Mouse (Mus musculus) heart, adult 8-10 months (tissue): ENCODE results near the gene Fam221a. TPM values are rescaled to one million over a fixed set of nuclear protein-coding genes. Genes with fewer than 3 reads are reported as not detected.

Experiments
- DNase-seq: peaks from one replicate; pipeline ENCODE4 v3.0.0; 2022; ENCODE audit warnings: low spot score
- total RNA-seq, 4 experiments: library from RNA; stranded (reverse); gene quantifications; 2 replicates each; pipeline ENCODE4 v1.2.4; 2022

Gene Fam221a
- under 1 TPM in 3 of 4 experiments, not detected in 1; 0.37 to 0.82 (median 0.56) TPM for total RNA-seq

DNA sequence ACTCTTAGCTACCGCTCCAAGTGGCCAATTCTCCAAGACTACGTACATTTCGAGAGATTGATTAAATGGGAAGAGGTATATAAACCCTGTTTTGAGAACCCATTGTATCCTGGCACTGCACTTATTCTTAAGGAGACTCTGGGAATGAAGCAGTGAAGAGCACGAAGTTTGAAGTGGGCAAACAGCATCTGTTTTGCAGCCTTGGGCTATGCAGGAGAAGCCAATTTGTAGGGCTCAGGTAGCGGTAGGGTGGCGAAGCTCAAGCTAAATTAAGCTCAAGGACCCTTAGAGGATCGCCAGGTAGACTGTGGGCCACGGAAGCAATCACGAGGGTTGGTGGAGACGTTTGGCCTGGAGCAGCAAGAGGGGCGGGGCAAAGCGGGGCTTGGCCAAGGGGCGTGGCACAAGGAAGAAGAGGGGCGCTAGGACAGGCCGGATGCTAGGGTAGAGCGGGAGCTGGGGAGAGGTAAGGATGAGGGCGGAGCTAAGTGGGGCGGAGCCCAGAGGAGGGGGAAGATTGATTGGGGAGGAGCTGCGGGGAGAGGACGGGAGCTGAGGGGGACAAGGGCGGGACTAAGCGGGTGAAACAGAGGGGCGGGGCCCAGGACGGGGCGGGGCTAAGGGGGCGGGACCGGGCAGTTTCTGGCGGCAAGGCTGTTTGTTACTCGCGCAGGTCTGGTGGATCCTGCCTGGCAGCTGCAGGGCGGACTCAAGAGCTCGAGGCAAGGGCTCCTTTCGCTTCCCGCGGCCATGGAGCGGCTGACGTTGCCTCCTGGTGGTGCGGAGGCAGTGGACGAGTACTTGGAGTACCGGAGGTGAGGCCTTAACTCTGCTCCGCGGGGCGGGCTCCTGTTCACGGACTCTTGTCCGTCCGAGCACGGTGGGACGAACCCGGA lies at the start of gene Fam221a:
TSS of gene Fam221a (plus strand) at position 581 of the 896 bp plus-strand sequence.
- peak; percentile 82 for DNase-seq

DNA sequence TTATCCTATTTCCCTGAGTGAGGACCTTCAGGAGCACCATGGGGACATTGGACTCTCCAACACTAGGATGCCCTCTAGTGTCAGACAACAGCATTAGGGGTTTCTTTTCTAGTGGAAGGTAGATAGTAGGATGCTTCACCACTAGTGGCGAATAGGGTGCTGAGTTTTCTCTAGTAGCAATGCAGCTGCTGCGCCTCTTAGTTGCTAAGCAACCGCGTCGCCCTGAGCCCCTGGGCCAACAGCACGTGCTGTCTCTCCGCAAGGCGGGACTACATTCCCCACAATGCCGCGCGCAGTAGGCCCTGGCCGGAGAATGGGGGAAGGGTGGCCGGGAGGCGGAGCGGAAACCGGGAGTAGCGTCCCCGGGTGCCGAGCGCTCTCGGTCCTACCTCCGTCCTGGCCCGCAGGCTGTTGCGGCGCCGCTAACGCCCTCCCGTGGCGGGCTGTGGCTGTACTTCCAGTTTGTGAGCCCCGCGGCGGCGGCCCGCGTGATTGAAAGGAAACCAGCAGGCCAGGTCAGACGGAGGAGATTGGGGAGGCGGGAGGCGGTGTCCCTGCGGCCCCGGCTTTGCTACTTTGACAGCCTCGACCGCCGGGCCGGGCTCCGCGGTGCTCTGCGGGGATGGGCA lies 48.5 kb upstream of the Fam221a start, which contains the start of gene Ccdc126:
TSS of gene Ccdc126 (plus strand) at position 309 of the 629 bp plus-strand sequence.
- peak; percentile 98 for DNase-seq

GRCm38 (mm10) chr6:49319595-49320315 lies 47.8 kb upstream of the Fam221a start:
- no peak for DNase-seq

- no peak for DNase-seq
Observed at GRCm38 (mm10) chr6:49321341-49321740, 46.2 kb upstream of the Fam221a start.

- no peak for DNase-seq
Observed at GRCm38 (mm10) chr6:49322056-49322455, 45.5 kb upstream of the Fam221a start.

- DNase-seq, result no peak
Observed at GRCm38 (mm10) chr6:49322986-49323385, 44.6 kb upstream of the Fam221a start.

DNA sequence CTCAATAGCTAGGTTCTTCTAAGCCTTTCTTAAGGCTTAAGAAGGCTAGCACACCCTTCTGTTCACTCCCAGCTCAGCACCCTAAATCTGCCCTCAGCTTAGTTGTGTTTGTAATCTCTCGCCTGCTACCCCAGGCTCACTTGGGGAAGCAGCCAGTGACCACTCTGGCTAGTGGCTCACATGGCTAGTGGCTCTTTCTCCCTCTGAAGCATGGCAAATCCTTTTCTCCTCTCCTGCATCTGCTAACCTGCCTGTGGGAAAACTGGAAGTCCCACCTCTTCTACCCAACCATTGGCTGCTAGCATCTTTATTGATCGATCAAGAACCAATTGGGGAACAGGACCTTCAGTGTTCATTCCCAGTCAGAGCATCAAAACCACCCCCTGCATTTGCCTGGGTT lies 43.0 kb upstream of the Fam221a start:
- no peak for DNase-seq

DNA sequence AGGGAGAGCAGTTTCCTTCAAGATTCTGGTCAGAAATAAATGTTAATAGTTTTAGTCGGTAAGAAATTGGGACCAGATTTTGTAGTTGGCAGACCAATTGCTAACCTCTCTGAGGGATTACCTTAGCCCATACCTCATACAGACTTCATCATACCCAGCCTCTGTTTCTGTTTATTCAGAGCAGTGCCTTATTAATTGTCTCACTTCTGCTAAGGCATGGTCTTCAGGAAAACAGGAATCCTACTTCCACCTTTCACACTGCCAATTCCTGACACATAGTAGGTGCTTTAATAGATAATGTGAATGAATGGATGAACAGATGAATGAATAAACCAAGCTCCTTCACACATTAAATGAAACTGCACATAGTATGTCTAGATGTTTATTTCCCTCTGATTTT lies 42.2 kb upstream of the Fam221a start:
- DNase-seq, result no peak

- no peak for DNase-seq
Observed at GRCm38 (mm10) chr6:49326846-49327245, 40.7 kb upstream of the Fam221a start.

DNA sequence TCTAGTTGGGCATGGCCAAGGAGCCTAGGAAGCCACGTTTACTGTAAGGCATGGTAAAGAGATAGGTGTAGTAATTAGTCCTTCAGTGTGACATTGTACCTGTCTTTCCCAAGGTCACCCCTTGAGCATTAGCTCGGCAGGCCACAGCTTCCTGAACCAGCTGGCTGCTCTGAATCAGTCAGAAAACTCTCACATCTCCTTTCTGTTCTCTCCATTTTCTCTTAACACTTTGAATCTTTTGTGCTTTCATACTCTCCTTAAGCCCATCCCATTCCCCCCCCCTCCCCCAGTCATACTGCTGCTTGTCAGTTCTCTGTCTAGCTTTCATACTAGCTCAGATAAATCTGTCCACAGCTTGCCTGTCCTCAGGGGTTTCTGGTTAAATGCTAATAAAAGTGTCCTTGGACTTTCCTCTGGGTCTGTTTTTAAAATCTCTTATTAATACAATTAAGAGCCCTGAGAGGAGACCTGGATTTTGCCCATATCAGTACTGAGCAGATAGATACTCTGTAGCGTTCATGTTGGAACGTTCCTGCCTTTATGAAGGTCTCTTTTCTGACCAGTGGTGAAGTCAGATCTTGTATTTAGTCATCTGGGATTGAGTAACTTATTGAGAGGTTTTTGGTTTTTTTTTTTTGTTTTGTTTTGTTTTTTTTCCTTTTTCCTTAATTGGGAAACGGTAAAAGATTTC lies 36.0 kb upstream of the Fam221a start:
- no peak for DNase-seq

- no peak for DNase-seq
Observed at GRCm38 (mm10) chr6:49332060-49332370, 35.5 kb upstream of the Fam221a start.

DNA sequence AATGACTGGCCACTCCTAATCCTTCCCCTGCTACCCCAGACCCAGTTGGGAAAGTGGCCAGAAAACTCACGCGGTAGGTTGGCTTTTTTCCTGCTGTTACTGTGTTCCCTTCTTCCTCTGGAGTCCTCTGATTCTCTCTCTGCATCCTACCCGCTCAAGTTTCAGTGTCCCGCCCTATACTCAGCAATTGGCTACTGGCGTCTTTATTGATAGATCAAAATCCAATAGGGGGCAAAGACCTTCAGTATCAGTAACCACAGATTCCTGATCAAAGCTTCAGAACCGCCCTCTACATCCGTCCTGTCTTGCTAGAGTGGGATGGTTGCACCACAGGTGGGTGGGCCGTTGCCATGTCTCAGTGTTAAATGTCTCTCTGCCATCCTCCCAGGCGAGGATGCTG lies 29.0 kb upstream of the Fam221a start:
- no peak for DNase-seq

DNA sequence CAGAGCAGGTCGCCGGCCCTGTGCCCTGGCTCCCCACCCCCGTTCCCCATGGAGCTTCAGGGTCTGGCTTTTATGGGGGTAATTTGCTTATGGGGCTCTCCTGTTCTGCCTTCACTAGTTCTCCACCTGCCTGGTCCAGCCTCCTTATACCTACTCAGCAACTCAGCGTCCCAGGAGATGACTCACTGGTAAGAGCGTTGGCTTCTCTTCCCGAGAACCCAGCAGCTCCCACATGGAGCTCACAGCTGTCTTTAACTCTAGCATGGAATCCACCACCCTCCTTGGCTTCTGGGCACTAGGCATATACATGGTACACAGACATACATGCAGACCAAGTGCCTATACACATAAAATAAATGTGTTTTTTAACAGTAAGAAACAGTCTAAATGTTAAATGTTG lies 28.4 kb upstream of the Fam221a start:
- no peak for DNase-seq

GRCm38 (mm10) chr6:49343737-49344469 lies 23.6 kb upstream of the Fam221a start:
- no peak for DNase-seq

DNA sequence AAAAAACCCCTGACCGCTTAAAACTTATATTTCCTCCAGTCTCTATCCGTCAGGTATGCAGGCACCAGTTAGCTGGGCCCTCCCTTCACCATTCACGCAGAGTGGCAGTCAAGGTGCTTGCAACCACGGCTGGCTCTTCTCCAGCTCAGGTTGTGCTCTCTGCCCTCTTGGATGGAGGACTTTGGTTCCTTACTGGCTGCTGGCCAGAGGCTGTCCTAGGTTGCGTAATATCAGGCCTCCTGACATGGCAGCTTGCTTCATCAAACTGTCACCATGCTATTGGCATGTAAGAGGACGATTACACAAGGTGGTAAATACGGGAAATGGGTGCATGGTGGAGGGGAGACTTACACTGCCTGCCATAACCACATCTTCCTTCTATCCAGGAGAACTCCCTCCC lies 17.7 kb upstream of the Fam221a start:
- DNase-seq, result no peak

DNA sequence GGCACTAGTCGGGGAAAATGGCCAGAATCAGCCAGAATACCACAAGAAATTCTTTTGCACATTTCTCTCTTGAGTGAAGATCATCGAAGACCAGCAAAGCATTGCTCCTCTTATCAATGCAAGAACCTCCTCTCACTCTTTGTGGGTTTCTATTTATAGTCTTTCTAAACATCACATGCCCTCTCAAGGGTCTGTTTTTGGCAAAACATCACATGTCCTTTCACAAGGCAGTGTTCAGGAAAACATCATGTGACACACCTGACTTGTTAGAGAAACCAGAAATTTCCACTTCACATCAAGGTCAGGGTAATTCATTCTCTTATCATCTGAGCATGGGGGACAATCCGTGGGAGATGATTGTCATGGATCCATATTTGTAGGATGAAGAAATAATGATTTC lies 12.9 kb upstream of the Fam221a start:
- DNase-seq, result no peak

DNA sequence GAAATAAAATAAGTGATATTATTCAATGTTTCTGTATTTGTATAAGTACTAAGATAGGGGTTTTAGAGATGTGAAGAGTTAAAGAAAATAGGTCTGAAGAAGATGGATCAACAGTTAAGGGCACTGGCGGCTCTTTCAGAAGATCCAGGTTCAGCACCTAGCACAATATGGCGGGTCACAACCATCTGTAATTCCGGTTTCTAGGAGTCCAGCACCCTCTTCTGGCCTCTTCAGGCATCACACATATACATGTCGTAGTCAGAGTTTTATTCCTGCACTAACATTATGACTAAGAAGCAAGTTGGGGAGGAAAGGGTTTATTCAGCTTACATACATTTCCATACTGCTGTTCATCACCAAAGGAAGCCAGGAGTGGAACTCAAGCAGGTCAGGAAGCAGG lies 12.4 kb upstream of the Fam221a start:
- DNase-seq, result no peak

GRCm38 (mm10) chr6:49360420-49360819 lies 7.1 kb upstream of the Fam221a start:
- DNase-seq, result no peak

GRCm38 (mm10) chr6:49368212-49368611 lies 673 bp downstream of the Fam221a start:
- DNase-seq, result no peak

DNA sequence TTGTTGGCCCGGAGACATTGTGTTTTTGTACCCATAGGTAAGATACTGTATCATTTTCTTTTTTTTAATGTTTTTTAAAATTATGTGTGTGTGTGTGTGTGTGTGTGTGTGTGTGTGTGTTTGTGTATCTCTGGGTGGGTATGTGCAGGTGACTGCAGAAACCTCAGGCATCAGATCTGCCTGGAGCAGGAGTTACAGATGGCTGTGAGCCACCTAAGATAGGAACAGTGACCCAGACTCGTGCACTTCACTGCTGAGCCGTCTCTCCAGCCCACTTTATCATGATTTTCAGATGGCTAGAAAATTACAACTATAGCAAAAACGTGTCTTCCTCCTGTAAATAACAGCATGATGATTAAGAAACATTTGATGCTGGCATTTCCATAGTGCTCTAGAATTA lies 5.2 kb downstream of the Fam221a start:
- DNase-seq, result no peak

- DNase-seq, result no peak
Observed at GRCm38 (mm10) chr6:49373943-49374342, 6.4 kb downstream of the Fam221a start.
